Mouse (Mus musculus): ENCODE measurements around the gene Isy1.
"Not testable (repeated sequence)": the region's sequence is repeated elsewhere in the genome, so short reads cannot be mapped to it uniquely, and the experiment has no call there.

The Isy1 gene

GRCm38 (mm10) chr6:87779174-87780165, 59.1 kb downstream of the Isy1 start:
- DNase-seq (ENCODE audit: low read depth, low spot score) = no peak

- DNase-seq (ENCODE audit: low read depth, low spot score) = no peak
Observed at GRCm38 (mm10) chr6:87778294-87779173, 60.1 kb downstream of the Isy1 start.

DNA sequence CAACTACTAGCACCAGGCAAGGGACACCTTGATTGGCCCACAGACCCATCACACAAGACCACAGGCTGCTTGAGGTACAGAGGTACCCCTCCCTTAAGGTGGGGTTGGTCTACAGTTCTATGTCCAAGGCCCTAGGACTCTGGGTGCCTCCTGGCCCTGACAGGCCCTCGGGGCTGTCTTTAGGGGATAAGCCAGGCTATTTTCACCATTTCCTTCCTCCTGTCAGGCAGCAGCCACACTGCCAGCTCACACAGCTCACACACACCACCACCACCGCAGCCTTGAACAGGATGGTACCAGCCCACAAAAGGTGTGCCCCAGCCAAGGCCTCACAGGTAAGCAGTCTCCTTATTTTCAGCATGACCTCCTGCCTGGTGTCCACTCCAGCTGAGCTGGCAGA, 60.8 kb downstream of the Isy1 start, which contains the start of gene Gp9:
Gene Gp9 (plus strand): TSS at position 231 of the 400 bp plus-strand sequence.
- DNase-seq (ENCODE audit: low read depth, low spot score) = no peak

DNA sequence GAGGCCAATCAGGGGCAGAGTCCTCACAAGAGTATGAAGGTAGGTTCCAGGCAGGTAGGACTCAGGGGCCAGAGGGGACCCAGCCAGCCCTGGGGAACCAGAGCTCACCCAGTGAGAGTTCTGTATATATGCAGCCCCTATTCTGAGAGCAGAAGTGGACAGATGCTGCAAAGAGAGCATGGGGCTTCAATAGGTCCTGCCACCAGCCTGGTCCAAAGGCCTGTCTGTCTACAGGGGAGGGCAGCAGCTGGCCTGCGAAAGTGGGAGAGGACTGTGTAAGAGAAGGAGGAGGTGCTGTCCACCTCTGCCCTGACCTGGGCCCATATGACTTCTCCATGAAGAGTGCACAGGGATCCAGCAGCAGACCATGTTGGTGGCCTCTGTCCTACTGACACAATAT, 61.9 kb downstream of the Isy1 start:
- DNase-seq (ENCODE audit: low read depth, low spot score) = no peak

DNA sequence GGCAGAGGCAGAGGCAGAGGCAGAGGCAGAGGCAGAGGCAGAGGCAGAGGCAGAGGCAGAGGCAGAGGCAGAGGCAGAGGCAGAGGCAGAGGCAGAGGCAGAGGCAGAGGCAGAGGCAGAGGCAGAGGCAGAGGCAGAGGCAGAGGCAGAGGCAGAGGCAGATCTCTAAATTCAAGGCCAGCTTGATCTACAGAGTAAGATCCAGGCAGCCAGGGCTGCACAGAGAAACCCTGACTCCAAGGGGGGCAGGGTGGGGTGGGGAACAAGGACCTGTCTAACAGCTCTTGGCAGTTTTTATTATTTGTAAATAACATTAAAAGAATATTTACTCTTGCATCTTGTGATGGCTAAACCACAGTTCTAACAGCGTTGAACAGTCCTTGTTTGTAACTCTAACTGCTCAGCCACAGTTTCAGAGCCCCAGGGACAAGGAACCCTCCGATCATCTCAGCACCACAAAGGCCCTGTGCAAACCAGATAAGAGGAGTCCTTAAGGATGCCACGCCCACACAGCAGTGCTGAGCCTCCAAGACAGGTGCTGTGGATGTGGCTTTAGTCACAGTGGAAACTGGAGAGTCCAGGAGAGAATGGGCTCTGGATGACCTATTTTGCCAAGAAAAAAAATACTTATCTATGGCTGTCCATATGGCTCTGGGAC, 62.9 kb downstream of the Isy1 start:
- no peak for DNase-seq (ENCODE audit: low read depth, low spot score)

GRCm38 (mm10) chr6:87774909-87775308, 63.7 kb downstream of the Isy1 start:
- no peak for DNase-seq (ENCODE audit: low read depth, low spot score)

DNA sequence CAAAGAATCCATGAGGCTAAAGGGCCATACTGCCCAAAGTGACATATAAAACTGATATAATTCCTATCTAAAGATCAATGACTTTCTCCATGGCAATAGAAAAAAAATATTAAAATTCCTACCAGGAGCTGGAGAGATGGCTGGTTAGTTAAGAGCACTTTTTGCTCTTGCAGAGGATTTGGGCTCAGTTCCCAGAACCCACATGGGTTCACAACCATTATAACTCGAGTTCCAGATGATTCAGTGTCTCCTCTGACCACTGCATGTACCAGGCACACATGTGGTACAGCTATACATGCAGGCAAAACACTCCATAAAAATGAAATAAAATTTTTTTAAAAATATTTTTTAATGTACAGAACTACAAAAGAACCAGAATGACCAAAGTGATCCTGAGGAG, 64.1 kb downstream of the Isy1 start:
- no peak for DNase-seq (ENCODE audit: low read depth, low spot score)

DNA sequence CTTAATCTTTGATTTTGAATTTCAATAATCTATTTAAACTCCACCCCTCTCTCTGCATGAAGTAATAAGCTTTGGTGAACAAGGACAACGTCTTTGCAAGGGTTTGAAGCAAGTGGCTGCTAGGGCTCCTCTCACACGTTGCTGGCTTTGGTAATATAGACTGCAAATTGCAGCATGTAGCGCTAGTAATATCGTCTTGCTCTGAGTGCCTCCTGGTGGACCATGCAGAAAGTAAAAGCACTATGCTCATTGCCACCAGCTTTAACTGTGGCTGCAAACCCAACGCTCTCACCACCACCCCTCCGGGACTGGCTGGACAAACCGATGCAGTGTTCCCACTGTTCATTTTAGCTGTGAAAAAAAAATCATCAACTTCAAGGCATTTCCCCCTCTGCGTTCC, 68.0 kb downstream of the Isy1 start:
- peak; percentile 36 for DNase-seq (ENCODE audit: low read depth, low spot score)

GRCm38 (mm10) chr6:87764296-87764695, 74.3 kb downstream of the Isy1 start:
- not testable (repeated sequence) for DNase-seq (ENCODE audit: low read depth, low spot score)
